Comparison of ENCODE assay signal across 12 mouse cellular contexts in genomic region chr10:95779801-95780385, GRCm38 (mm10).
DNase-seq lines count a peak whose midpoint lies in the region; ATAC-seq and TF ChIP-seq lines count a peak whose summit lies in the region.
"Had no signal": no experiment of that assay in that cellular context is flagged by ENCODE, and none has a peak within 500 bp of the region (broad histone marks: within the 10 kb centered on the region; RNA-seq: fewer than 3 reads in every experiment).

No protein-coding gene starts in this region.

- H3K36me3 ChIP-seq in heart, embryonic 16.5 days (ENCODE audit: control insufficient read depth, insufficient read depth), result no peaks in the 10 kb centered on the region
- H3K36me3 ChIP-seq in liver, embryonic 14.5 days (replicated peaks; ENCODE audit: control insufficient read depth, insufficient read depth, low read depth), result no peaks in the 10 kb centered on the region
- no peaks in the 10 kb centered on the region for H3K36me3 ChIP-seq in midbrain, embryonic 14.5 days (ENCODE audit: control insufficient read depth, insufficient read depth, low read length)
- no peaks in the 10 kb centered on the region for H3K36me3 ChIP-seq in midbrain, embryonic 10.5 days
- H3K36me3 ChIP-seq: G1E had no signal

- no peaks in the 10 kb centered on the region for H3K9me3 ChIP-seq in heart, embryonic 16.5 days (replicated peaks; ENCODE audit: control insufficient read depth, low read length)
- H3K9me3 ChIP-seq in liver, embryonic 14.5 days (ENCODE audit: control insufficient read depth, low read length), result no peaks in the 10 kb centered on the region
- no peaks in the 10 kb centered on the region for H3K9me3 ChIP-seq in midbrain, embryonic 14.5 days (ENCODE audit: control insufficient read depth, low read length)
- no peaks in the 10 kb centered on the region for H3K9me3 ChIP-seq in midbrain, embryonic 10.5 days (replicated peaks)
- H3K9me3 ChIP-seq: G1E had no signal

- peak; percentile 48 for TF ChIP-seq CTCF in liver, embryonic 14.5 days (IDR thresholded peaks at IDR 0.05; ENCODE audit: low read depth)

- no peak for TF ChIP-seq EP300 in liver, embryonic 14.5 days (IDR thresholded peaks at IDR 0.05; ENCODE audit: low read depth)

- no peak overlapping the region for H3K27ac ChIP-seq in heart, embryonic 16.5 days (ENCODE audit: low read length)
- H3K27ac ChIP-seq in liver, embryonic 14.5 days, result no peak overlapping the region
- H3K27ac ChIP-seq in midbrain, embryonic 14.5 days (replicated peaks; ENCODE audit: low read depth, low read length), result no peak overlapping the region
- H3K27ac ChIP-seq in midbrain, embryonic 10.5 days (replicated peaks), result no peak overlapping the region

- H3K4me1 ChIP-seq in heart, embryonic 16.5 days (ENCODE audit: control insufficient read depth, insufficient read depth, low read length), result peaks cover 8% of the 10 kb centered on the region
- peaks cover 0 to 8% of the 10 kb centered on the region in 2 experiments; a peak in 2 of 4 replicates for H3K4me1 ChIP-seq in liver, embryonic 14.5 days (replicated peaks; ENCODE audit: control insufficient read depth in 2 of 2, insufficient read depth in 2 of 2, low read length in 1 of 2)
- H3K4me1 ChIP-seq in midbrain, embryonic 14.5 days (ENCODE audit: control insufficient read depth, insufficient read depth, low read length), result no peaks in the 10 kb centered on the region
- H3K4me1 ChIP-seq in midbrain, embryonic 10.5 days, result no peaks in the 10 kb centered on the region

- no peak overlapping the region for H3K9ac ChIP-seq in heart, embryonic 16.5 days (ENCODE audit: low read length)
- no peak overlapping the region for H3K9ac ChIP-seq in liver, embryonic 14.5 days (replicated peaks)
- no peak overlapping the region for H3K9ac ChIP-seq in midbrain, embryonic 14.5 days (replicated peaks; ENCODE audit: low read length)

- H3K27me3 ChIP-seq in heart, embryonic 16.5 days (ENCODE audit: control insufficient read depth, insufficient read depth, low read length), result no peaks in the 10 kb centered on the region
- H3K27me3 ChIP-seq in liver, embryonic 14.5 days (ENCODE audit: control insufficient read depth, insufficient read depth, low read length), result no peaks in the 10 kb centered on the region
- no peaks in the 10 kb centered on the region for H3K27me3 ChIP-seq in midbrain, embryonic 14.5 days (ENCODE audit: control insufficient read depth, insufficient read depth, low read length)
- no peaks in the 10 kb centered on the region for H3K27me3 ChIP-seq in midbrain, embryonic 10.5 days (ENCODE audit: low read depth, poor library complexity, severe bottlenecking)

- H3K4me3 ChIP-seq in heart, embryonic 16.5 days (ENCODE audit: low read length), result no peak overlapping the region
- H3K4me3 ChIP-seq in liver, embryonic 14.5 days (ENCODE audit: insufficient read depth in 1 of 2, low read depth in 2 of 2, low read length in 2 of 2), result no peak overlapping the region
- no peak overlapping the region for H3K4me3 ChIP-seq in midbrain, embryonic 14.5 days (replicated peaks; ENCODE audit: low read depth, low read length)
- H3K4me3 ChIP-seq in midbrain, embryonic 10.5 days, result no peak overlapping the region
- H3K4me3 ChIP-seq: megakaryocyte, embryonic 14.5 days had no signal

- H3K4me2 ChIP-seq in heart, embryonic 16.5 days (ENCODE audit: low read depth, low read length), result 0 out of 2 replicates have a peak overlapping the region, but pooled peaks have one; percentile 12
- no peak overlapping the region; the same call in 1 of the 2 replicates for H3K4me2 ChIP-seq in liver, embryonic 14.5 days (ENCODE audit: low read depth)
- H3K4me2 ChIP-seq in midbrain, embryonic 14.5 days (ENCODE audit: low read length), result no peak overlapping the region

- ATAC-seq in heart, embryonic 16.5 days (replicated peaks; ENCODE audit: extremely low read depth, insufficient read depth, low FRiP score), result peak; percentile 60
- no peak for ATAC-seq in liver, embryonic 14.5 days (ENCODE audit: insufficient read depth)
- ATAC-seq in midbrain, embryonic 14.5 days (ENCODE audit: low FRiP score, low TSS enrichment), result no peak

- peak; percentile 21 for DNase-seq in thymus, postnatal 0 days (ENCODE audit: low spot score)
- no peak for DNase-seq in thymus, adult 18-20 months
- peak in 1 of 3 experiments; percentile 24 for DNase-seq in liver, embryonic 14.5 days (ENCODE audit: low read depth in 3 of 3, low spot score in 3 of 3)
- DNase-seq in yolk sac, embryonic 10.5 days (ENCODE audit: low spot score), result peak; percentile 45
- no peak for DNase-seq in midbrain, embryonic 14.5 days
- DNase-seq in right cerebral cortex, adult 18-20 months, result no peak
- no peak for DNase-seq in midbrain, embryonic 10.5 days (ENCODE audit: low spot score)
- DNase-seq: cerebellum, adult 11 months; gastrocnemius, postnatal 14 days had no signal

- 71% methylated on average over 13 of the region's 13 CpGs for WGBS in heart, embryonic 16.5 days
- 57% methylated on average over 13 of the region's 13 CpGs for WGBS in liver, embryonic 14.5 days (ENCODE audit: insufficient replicate concordance)
- 90% methylated on average over 13 of the region's 13 CpGs for WGBS in midbrain, embryonic 14.5 days
- 89% methylated on average over 13 of the region's 13 CpGs for WGBS in midbrain, embryonic 10.5 days

Comparison
In these comparisons a context has a peak if more than half of its experiments do, and no peak if none do; other contexts are left out.
1. DNase-seq: peak in thymus, postnatal 0 days (single experiment) and yolk sac, embryonic 10.5 days (single experiment); none in thymus, adult 18-20 months (0 of 2), midbrain, embryonic 14.5 days (single experiment), right cerebral cortex, adult 18-20 months (single experiment) and midbrain, embryonic 10.5 days (single experiment).